Mouse (Mus musculus) heart, postnatal 0 days (tissue): Measurements from ENCODE around the gene Gpr137.

ENCODE experiments used
- CTCF ChIP-seq: IDR thresholded peaks from 2 replicates; pipeline ENCODE4 v1.5.1; 2016; ENCODE audit warnings: antibody characterized with exemption, control low read depth, low read depth
- EP300 ChIP-seq: IDR thresholded peaks from 2 replicates; pipeline ENCODE4 v1.6.1; 2016; ENCODE audit warnings: antibody characterized with exemption, low read depth

- TF ChIP-seq CTCF (peak; percentile 63), EP300 (0 out of 2 replicates have a peak, but pooled peaks have one; percentile 22)
Measured at GRCm38 (mm10) chr19:6979486-6980380, 37.5 kb upstream of the Gpr137 start.
